Mouse (Mus musculus): ENCODE results near the gene Zdhhc14. TPM values are rescaled to one million over a fixed set of nuclear protein-coding genes. Genes with fewer than 3 reads are reported as not detected.
"Not testable (repeated sequence)": the region's sequence is repeated elsewhere in the genome, so short reads cannot be mapped to it uniquely, and the experiment has no call there.

Gene Zdhhc14
- polyA plus RNA-seq, 2 experiments from 2014 or later = 0.19 TPM; not detected in 1

GRCm38 (mm10) chr17:5609875-5610552 is 117.7 kb downstream of the Zdhhc14 start:
- no peak for ATAC-seq

GRCm38 (mm10) chr17:5612236-5612635 is 119.9 kb downstream of the Zdhhc14 start:
- ATAC-seq = no peak

- no peak for ATAC-seq
Measured at GRCm38 (mm10) chr17:5614771-5615318, 122.5 kb downstream of the Zdhhc14 start.

GRCm38 (mm10) chr17:5621626-5622591 is 129.6 kb downstream of the Zdhhc14 start:
- no peak for ATAC-seq

GRCm38 (mm10) chr17:5622764-5623163 is 130.4 kb downstream of the Zdhhc14 start:
- no peak for ATAC-seq

DNA sequence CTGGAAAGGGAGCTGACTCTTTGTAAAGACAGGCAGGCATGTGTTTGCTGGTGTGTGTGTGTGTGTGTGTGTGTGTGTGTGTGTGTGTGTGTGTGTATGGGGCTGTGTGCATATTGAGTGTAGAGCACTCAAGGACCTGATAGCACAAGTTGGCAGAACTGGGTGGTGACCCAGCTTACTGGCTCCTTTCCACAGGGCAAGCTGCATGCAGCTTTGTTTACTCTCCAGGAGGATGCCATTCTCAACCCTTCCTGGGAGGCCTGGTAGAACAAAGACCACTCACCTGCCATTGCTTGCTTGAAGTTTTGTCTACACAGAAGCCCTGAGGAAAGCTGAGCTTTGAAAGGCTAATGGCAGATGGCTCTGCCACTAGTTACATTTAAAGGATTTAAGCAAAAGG is 130.8 kb downstream of the Zdhhc14 start:
- ATAC-seq = no peak

GRCm38 (mm10) chr17:5624815-5625214 is 132.5 kb downstream of the Zdhhc14 start:
- ATAC-seq = not testable (repeated sequence)

DNA sequence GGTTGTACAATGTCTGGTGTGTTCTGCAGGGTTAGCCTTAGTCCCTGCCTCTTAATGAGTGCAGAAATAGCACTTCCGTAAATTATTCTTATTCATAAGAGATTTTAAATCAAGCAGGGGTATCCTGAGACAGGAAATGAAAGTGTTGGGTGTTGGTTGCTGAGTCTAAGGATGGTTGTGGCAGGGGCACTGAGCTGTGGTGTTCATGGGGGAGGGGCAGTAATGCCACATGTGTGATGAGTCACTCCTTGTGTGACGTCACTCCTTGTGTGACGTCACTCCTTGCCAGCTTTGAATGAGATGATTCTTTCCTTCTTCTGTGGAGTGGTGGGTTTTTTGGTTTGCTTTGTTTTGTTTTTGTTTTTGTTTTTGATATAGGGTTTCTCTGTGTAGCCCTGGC is 134.0 kb downstream of the Zdhhc14 start:
- ATAC-seq = no peak

GRCm38 (mm10) chr17:5627664-5628063 is 135.3 kb downstream of the Zdhhc14 start:
- ATAC-seq = no peak

DNA sequence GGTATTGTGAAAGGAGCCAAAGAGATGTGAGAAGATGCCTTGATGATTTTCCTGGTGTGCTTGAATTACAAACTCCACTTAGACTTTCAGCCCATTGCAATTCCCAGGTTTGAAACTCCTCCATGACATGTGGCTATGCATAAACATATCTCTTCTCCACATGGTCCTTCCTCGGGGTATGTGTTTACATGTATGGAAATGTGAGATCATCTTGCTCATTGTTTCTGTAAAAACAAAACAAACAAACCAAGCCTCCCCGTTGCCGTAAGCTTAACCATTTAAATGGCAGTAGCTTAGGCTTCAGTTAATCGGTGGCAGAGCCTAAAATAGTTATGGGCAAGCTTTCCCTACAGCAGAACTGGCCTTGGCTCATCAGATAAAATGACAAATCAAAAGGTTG is 137.3 kb downstream of the Zdhhc14 start:
- no peak for ATAC-seq

DNA sequence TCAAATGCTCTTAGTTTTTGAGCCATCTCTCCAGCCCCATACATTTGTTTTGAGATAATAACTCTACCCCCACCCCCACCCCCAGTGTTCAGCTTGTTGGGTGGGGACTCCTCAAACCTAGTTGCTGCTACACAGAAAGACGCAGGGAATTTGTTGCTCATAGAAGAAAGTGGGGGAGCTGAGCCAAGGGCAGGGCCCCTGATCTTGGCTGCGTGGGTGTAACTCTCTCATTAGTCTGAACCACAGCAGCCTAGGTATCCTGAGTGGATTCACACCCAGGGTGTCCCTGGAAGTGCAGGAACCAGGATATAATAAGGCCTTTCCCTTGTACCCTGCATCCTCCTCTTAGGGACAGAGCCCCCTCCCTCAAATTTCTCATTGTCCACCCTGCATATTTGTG is 142.9 kb downstream of the Zdhhc14 start:
- no peak for ATAC-seq

DNA sequence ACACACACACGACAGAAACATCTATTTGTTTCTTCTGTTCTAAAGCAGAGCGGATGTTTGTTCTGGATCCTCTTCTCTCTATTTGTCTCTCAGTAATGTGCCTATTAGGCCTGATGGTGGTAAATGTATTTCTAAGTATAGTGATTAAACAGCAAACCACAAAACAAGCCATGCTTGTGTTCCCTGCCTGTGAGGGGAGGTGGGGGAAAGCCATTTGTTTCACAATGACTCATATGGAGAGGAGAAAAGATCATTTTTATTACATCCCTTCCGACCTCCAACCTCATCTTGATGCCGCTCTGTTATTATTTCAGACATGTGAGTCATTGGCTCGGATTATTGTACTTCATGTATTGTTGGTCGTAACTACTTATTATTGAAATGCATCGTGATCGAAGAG is 149.1 kb downstream of the Zdhhc14 start:
- no peak for ATAC-seq

DNA sequence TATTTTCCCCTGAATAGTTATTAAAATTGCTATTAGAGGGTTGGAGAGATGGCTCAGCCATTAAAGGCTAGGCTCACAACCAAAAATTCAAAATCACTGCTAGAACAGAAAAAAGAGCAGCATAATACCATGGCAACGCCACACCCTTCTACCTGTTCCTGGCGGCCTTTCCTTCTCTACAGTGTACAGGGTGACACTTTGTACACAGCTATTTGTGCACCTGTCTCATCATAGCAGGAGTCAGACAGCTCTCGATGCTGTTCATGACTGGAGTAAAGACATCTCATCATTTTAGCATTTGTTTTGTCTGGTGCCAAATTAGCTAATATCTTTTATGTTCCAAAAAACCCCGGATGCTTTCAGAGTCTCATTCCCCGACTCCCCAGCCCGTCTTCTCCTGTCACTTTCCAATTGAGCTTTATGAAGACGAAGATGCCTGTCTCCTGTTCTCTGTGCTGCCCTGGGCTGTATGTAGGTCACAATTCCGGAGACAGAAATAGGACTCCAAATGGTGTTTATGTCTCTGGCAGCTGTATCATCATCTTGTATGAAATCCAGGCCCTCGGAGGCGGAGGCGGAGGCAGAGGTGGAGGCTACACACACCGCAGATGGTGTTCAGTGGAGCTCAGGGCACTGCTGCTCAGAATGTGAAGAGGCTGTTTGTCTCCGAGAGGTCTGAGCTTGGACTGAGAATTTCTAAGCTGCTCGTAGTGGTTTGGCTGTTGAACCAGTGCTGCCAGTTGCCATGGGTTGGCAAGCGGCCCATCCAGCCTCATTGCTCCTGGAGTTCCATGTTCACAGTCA is 150.8 kb downstream of the Zdhhc14 start:
- no peak for ATAC-seq

GRCm38 (mm10) chr17:5650124-5650523 is 157.8 kb downstream of the Zdhhc14 start:
- ATAC-seq = no peak

GRCm38 (mm10) chr17:5650642-5651041 is 158.3 kb downstream of the Zdhhc14 start:
- ATAC-seq = no peak

DNA sequence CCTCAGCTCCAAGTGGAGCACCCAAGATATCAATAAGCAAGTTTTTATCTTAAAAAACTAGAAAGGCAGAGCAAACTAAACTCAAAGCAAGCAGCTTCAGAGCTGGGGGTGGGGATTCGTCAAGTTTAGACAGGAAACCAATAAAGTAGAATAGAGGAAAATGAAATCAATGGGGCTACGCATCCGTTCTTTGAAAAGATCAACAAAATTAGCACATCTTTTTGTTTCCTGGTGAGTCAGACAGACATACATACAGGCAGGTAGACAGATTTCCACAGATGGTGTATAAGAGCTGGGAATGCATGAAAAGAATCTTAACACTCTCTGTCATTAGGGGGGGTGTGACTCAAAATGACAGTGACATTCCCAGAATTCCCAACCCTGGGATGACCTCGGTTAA is 159.2 kb downstream of the Zdhhc14 start:
- ATAC-seq = peak; percentile 60

DNA sequence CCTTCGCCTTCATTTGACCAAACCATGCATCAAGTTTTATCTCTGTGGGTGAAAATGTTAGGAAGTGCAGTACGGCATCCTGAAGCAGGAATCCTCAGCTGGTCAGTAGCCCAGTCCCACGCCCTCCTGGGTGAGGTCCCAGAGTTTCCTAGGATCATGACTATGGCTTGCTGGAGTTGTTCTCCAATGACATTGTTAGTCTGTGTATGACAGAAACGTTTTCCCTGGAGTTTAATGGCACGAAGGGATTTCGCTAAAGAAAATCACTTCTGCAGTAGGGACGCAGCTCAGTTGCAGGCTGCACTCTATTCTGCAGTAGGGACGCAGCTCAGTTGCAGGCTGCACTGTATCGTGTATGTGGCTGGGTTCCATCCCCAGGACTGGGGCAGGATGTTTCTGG is 161.6 kb downstream of the Zdhhc14 start:
- ATAC-seq = no peak

GRCm38 (mm10) chr17:5655536-5655935 is 163.2 kb downstream of the Zdhhc14 start:
- no peak for ATAC-seq

DNA sequence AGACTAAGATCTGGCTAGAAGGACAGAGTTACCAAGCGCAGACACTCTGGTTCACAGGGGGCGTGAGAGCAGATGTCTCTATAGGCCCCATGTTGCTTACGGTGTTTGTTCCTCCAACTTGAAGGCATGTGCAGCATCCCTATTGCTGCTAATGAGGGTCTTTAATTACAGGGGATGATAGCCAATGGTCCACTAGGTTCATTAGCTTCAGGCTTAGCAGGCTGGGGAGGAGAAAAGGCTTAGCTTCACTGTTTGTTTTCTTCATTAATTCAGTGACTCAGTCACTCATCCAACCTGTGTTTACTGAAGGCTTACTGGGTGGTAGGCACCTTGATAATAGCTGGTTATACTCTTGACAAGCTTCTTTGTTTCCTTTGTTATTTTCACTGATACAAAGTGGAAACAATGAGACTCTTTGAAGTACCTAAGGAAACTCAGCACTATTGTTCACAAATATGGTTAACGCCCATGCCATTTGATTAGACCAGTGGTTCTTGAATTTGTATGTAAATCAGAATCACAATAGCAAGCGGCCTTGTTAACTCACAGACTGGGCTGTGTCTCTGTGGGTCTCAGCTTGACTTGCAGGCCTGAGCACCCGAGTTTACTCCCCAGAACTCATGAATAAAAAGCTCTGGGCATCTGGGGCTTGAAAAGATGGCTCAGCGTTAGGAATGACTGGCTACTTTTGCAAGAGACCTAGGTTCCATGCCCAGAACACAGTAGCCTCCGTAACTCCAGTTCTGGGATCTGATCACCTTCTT is 168.1 kb downstream of the Zdhhc14 start:
- ATAC-seq = no peak

DNA sequence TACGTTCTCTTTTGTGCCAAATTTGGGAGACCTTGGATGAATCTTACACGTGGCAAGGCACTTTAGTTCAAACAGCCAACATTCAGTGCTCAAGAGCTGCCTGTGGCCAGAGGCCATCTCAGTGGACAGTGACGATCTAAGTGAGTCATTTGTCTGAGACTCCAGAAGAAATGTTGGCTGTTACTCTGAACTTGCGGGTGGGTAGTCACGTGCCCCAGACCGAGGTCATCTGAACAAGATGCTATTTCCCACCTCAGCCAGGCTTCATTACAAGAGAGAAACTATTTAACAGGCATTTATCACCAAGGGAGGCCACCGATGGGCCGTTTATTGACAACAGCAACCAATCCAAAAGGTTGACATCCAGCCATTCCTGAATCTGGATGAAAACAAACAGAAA is 174.3 kb downstream of the Zdhhc14 start:
- ATAC-seq = no peak

DNA sequence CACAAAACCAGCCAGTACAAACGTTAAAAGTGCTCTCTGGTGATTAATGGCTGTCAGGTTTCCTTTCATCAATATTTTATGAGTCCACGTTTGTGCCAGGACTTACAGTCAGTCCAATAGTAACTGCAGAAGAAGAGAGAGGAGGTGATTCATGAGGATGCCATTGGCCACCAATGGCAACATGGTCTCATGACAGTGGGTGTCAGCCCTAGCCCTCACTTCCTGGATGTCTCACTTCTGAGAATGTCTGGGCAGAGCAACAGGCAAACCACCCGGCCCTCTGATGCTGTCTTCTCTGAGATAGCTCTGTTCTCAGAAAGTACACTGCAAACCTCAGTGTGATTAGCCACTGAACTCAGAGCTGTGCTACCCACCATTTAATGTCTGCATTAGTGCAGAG is 176.1 kb downstream of the Zdhhc14 start:
- peak; percentile 26 for ATAC-seq

- no peak for ATAC-seq
Measured at GRCm38 (mm10) chr17:5668981-5669380, 176.6 kb downstream of the Zdhhc14 start.
